Mouse (Mus musculus) embryonic facial prominence, embryonic 12.5 days (tissue): ENCODE results near the gene Trim10. TPM values are rescaled to one million over a fixed set of nuclear protein-coding genes. Genes with fewer than 3 reads are reported as not detected.
"Not testable (repeated sequence)": the region's sequence is repeated elsewhere in the genome, so short reads cannot be mapped to it uniquely, and the experiment has no call there.

Experiments
- ATAC-seq: fragments of 200-750 bp; cut with Nextera tagmentation; 2 replicates; pipeline ENCODE4 v1.8.0; 2017; ENCODE audit not compliant: insufficient number of reproducible peaks, insufficient read depth, low FRiP score, low TSS enrichment
- H3K27ac ChIP-seq: fragments of 300-500 bp; sonication (generic); 2 replicates; pipeline ENCODE4 v1.5.1; 2016; ENCODE audit warnings: mild to moderate bottlenecking
- H3K27me3 ChIP-seq: fragments of 300-500 bp; sonication (generic); 2 replicates; pipeline ENCODE4 v1.6.1; 2016; ENCODE audit warnings: mild to moderate bottlenecking, moderate library complexity
- H3K36me3 ChIP-seq: fragments of 300-500 bp; sonication (generic); 2 replicates; pipeline ENCODE4 v1.6.1; 2016; ENCODE audit warnings: mild to moderate bottlenecking
- H3K4me1 ChIP-seq: fragments of 300-500 bp; sonication (generic); 2 replicates; pipeline ENCODE4 v1.6.1; 2016
- H3K4me2 ChIP-seq: fragments of 300-500 bp; sonication (generic); replicated peaks from 2 replicates; pipeline ENCODE4 v1.6.1; 2016; ENCODE audit warnings: mild to moderate bottlenecking, moderate library complexity
- H3K4me3 ChIP-seq: fragments of 300-500 bp; sonication (generic); 2 replicates; pipeline ENCODE4 v1.5.1; 2016; ENCODE audit warnings: mild to moderate bottlenecking
- H3K9ac ChIP-seq: fragments of 300-500 bp; sonication (generic); 2 replicates; pipeline ENCODE4 v1.6.1; 2016; ENCODE audit warnings: mild to moderate bottlenecking, moderate library complexity
- H3K9me3 ChIP-seq: fragments of 300-500 bp; sonication (generic); 2 replicates; pipeline ENCODE4 v1.6.1; 2016; ENCODE audit warnings: mild to moderate bottlenecking, moderate library complexity
- WGBS: fragments of 180-500 bp; shearing (Covaris S2); methylation state at CpG from one replicate; pipeline ENCODE4 v1.1.7; 2016; 5-methylcytosine and 5-hydroxymethylcytosine counted together
- polyA plus RNA-seq: library from polyadenylated mRNA; unstranded; fragments of >200 nt; fragmentation: Nextera tagmentation; extraction: Ambion mirVana; gene quantifications from 2 replicates; pipeline ENCODE4 v1.2.1, GENCODE M21; 2016

The Trim10 gene
- polyA plus RNA-seq, 1 experiment from 2014 or later = 6.6 TPM

GRCm38 (mm10) chr17:36866719-36867527, 2.5 kb upstream of the Trim10 start, which contains the start of gene Trim15:
Gene Trim15, minus strand, starts transcription at chr17:36867210.
- ATAC-seq = peak; percentile 41; the same call in 1 of the 2 replicates
- Histone ChIP-seq H3K4me2 (peak within 1 kb of the TSS; percentile 40), H3K36me3 (no peaks in the 10 kb centered on the region), H3K27me3 (peaks cover 23% of the 10 kb centered on the region), H3K4me3 (0 out of 2 replicates have a peak within 1 kb of the TSS, but pooled peaks have one; percentile 5), H3K27ac (no peak within 1 kb of the TSS), H3K4me1 (no peaks in the 10 kb centered on the region), H3K9ac (peak within 1 kb of the TSS; percentile 15; the same call in 1 of the 2 replicates), H3K9me3 (no peaks in the 10 kb centered on the region)
- WGBS = 15% methylated on average over 29 of the region's 29 CpGs

GRCm38 (mm10) chr17:36868836-36869235, 538 bp upstream of the Trim10 start:
- Histone ChIP-seq H3K4me1 (no peaks in the 10 kb centered on the region), H3K9me3 (no peaks in the 10 kb centered on the region), H3K27ac (no peak overlapping the region), H3K4me3 (no peak overlapping the region), H3K36me3 (no peaks in the 10 kb centered on the region), H3K9ac (no peak overlapping the region), H3K4me2 (no peak overlapping the region), H3K27me3 (peaks cover 23% of the 10 kb centered on the region)
- ATAC-seq = no peak
- WGBS = 78% methylated on average over 2 of the region's 2 CpGs

- 80% methylated on average over 25 of the region's 25 CpGs for WGBS
- Histone ChIP-seq H3K4me3 (no peak overlapping the region), H3K27me3 (peaks cover 19% of the 10 kb centered on the region), H3K9ac (no peak overlapping the region), H3K9me3 (no peaks in the 10 kb centered on the region), H3K36me3 (no peaks in the 10 kb centered on the region), H3K4me2 (no peak overlapping the region), H3K27ac (no peak overlapping the region), H3K4me1 (no peaks in the 10 kb centered on the region)
- no peak for ATAC-seq
Observed at GRCm38 (mm10) chr17:36869955-36870810, 809 bp downstream of the Trim10 start.

GRCm38 (mm10) chr17:36874636-36875035, 5.3 kb downstream of the Trim10 start:
- Histone ChIP-seq H3K4me1 (no peaks in the 10 kb centered on the region), H3K4me2 (no peak overlapping the region), H3K9me3 (no peaks in the 10 kb centered on the region), H3K27me3 (no peaks in the 10 kb centered on the region), H3K9ac (no peak overlapping the region), H3K27ac (no peak overlapping the region), H3K36me3 (no peaks in the 10 kb centered on the region), H3K4me3 (no peak overlapping the region)
- ATAC-seq = no peak
- 63% methylated on average over 4 of the region's 4 CpGs for WGBS

- no peak overlapping the region for H3K9ac ChIP-seq
- no peak overlapping the region for H3K4me2 ChIP-seq
- H3K27me3 ChIP-seq = no peaks in the 10 kb centered on the region
- no peaks in the 10 kb centered on the region for H3K36me3 ChIP-seq
- H3K9me3 ChIP-seq = no peaks in the 10 kb centered on the region
- WGBS = 83% methylated on average over 2 of the region's 2 CpGs
- H3K27ac ChIP-seq = no peak overlapping the region
- no peak for ATAC-seq
- H3K4me3 ChIP-seq = no peak overlapping the region
- no peaks in the 10 kb centered on the region for H3K4me1 ChIP-seq
Observed at GRCm38 (mm10) chr17:36883350-36883749, 14.0 kb downstream of the Trim10 start.

GRCm38 (mm10) chr17:36885132-36885790, 15.9 kb downstream of the Trim10 start:
- Histone ChIP-seq H3K27ac (no peak overlapping the region), H3K9ac (no peak overlapping the region), H3K4me2 (no peak overlapping the region), H3K36me3 (no peaks in the 10 kb centered on the region), H3K9me3 (no peaks in the 10 kb centered on the region), H3K4me3 (no peak overlapping the region), H3K27me3 (no peaks in the 10 kb centered on the region), H3K4me1 (no peaks in the 10 kb centered on the region)
- no peak for ATAC-seq
- WGBS = 93% methylated on average over 12 of the region's 12 CpGs

- Histone ChIP-seq H3K27ac (no peak within 1 kb of the TSS), H3K27me3 (no peaks in the 10 kb centered on the region), H3K4me2 (no peak within 1 kb of the TSS), H3K9me3 (no peaks in the 10 kb centered on the region), H3K36me3 (no peaks in the 10 kb centered on the region), H3K4me3 (no peak within 1 kb of the TSS), H3K4me1 (no peaks in the 10 kb centered on the region), H3K9ac (no peak within 1 kb of the TSS)
- WGBS = 82% methylated on average over 5 of the region's 5 CpGs
- ATAC-seq = no peak
Observed at GRCm38 (mm10) chr17:36890073-36890903, 20.9 kb downstream of the Trim10 start, which contains the start of gene Trim40. Gene Trim40, minus strand, starts transcription at chr17:36890123.

GRCm38 (mm10) chr17:36891496-36891895, 22.1 kb downstream of the Trim10 start:
- WGBS = 87% methylated on average over 1 of the region's 1 CpGs
- not testable (repeated sequence) for ATAC-seq, H3K4me3 ChIP-seq

GRCm38 (mm10) chr17:36892362-36892761, 23.0 kb downstream of the Trim10 start:
- Histone ChIP-seq H3K4me2 (no peak overlapping the region), H3K4me3 (no peak overlapping the region), H3K4me1 (no peaks in the 10 kb centered on the region), H3K27ac (no peak overlapping the region), H3K36me3 (no peaks in the 10 kb centered on the region), H3K9ac (no peak overlapping the region), H3K9me3 (no peaks in the 10 kb centered on the region), H3K27me3 (no peaks in the 10 kb centered on the region)
- no peak for ATAC-seq
- 15% methylated on average over 2 of the region's 2 CpGs for WGBS

More at GRCm38 (mm10) chr17:36891496-36891895, 22.1 kb downstream of the Trim10 start:
- H3K27ac ChIP-seq, H3K4me2 ChIP-seq, H3K4me1 ChIP-seq, H3K27me3 ChIP-seq, H3K9ac ChIP-seq, H3K36me3 ChIP-seq, H3K9me3 ChIP-seq: not testable (repeated sequence)

- Histone ChIP-seq H3K27me3 (no peaks in the 10 kb centered on the region), H3K4me3 (no peak overlapping the region), H3K4me1 (no peaks in the 10 kb centered on the region), H3K9me3 (no peaks in the 10 kb centered on the region), H3K4me2 (no peak overlapping the region), H3K9ac (no peak overlapping the region), H3K27ac (no peak overlapping the region), H3K36me3 (no peaks in the 10 kb centered on the region)
- 73% methylated on average over 5 of the region's 5 CpGs for WGBS
- no peak for ATAC-seq
Observed at GRCm38 (mm10) chr17:36893387-36893786, 24.0 kb downstream of the Trim10 start.

GRCm38 (mm10) chr17:36896583-36896982, 27.2 kb downstream of the Trim10 start:
- Histone ChIP-seq H3K9me3 (no peaks in the 10 kb centered on the region), H3K4me2 (no peak overlapping the region), H3K4me1 (no peaks in the 10 kb centered on the region), H3K4me3 (no peak overlapping the region), H3K27me3 (no peaks in the 10 kb centered on the region), H3K27ac (no peak overlapping the region), H3K9ac (no peak overlapping the region), H3K36me3 (no peaks in the 10 kb centered on the region)
- WGBS = 94% methylated on average over 1 of the region's 1 CpGs
- ATAC-seq = no peak
